Mouse (Mus musculus): Measurements from ENCODE around the gene Usp20.

Usp20 gene

DNA sequence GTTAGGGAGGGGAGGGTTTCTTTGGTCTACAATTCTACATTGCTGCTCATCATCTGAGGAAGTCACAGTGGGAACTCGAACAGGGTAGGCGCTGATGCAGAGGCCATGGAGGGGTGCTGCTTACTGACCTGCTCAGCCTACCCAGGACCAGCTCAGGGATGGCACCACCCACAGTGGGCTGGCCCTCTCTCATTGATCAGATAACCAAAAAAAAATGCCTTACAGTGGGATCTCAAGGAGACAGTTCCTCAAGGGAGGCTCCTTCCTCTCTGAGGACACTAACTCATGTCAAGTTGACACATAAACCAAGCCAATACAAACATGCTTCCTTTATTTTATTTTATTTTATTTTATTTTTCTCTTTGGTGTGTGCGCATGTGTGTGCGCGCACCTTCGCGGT is 87.4 kb downstream of the Usp20 start:
- no peak for DNase-seq (ENCODE audit: low spot score in 2 of 2)

All from left cerebral cortex, adult 9 months (tissue).